Mouse (Mus musculus): Measurements from ENCODE around the gene Dab2ip. TPM values are rescaled to one million over a fixed set of nuclear protein-coding genes. Genes with fewer than 3 reads are reported as not detected.
A peak's percentile ranks its signal among the peaks of the same experiment; 100 is the strongest.

Dab2ip gene
- polyA plus RNA-seq (2015; fragmentation: Nextera tagmentation; extraction: Ambion mirVana), result 26.3 and 28.5 TPM in 2 replicates

DNA sequence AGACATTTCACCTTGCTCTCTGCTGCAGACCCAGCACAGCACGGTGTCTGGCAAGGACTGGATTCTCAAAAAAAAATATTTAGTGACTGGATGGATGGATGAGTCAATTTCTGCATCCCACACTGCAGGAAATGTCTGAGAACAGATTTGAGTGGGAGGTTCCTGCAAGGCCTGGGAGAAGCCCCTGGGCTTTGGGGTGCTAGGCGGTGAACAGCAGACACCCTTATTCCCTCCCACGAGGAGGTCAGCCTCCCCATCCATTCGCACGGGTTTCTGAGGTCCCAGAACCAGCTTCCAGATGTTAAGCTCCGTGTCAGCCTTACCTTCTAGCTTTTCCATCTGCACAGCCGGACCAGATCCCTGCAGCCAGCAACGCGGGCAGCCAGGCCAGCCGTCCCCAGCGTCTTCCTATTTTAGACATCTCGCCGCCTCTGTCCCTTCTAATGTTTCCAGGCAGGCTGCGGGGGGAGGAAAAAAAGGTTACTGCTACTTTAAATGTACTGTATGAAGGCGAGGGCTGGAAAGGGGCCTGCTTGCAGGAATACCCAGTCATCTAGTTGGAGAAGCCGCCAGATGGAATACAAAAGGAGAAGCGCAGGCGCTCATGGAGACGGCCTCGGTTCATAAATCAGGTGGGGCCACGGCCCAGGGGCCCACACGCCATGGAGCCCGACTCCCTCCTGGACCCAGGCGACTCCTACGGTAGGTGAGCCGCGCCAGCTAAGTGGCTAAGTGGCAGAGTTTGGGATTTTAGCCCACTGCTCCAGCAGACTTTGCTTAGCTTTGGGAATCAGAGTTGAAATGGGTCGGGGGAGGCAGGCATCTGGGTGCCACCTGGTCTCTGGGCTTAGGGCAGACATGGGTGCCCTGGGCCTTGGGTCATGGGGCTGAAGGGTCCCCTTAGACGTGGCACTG is at the start of gene Dab2ip:
TSS of gene Dab2ip (plus strand) at position 356 of the 915 bp plus-strand sequence.
- H3K9ac ChIP-seq (replicated peaks; ENCODE audit: low read length), result peak within 1 kb of the TSS; percentile 58
- H3K9me3 ChIP-seq (ENCODE audit: low read length), result no peaks in the 10 kb centered on the region
- H3K4me3 ChIP-seq (ENCODE audit: low read length), result peak within 1 kb of the TSS; percentile 18
- peak within 1 kb of the TSS; percentile 42 for H3K4me2 ChIP-seq (replicated peaks; ENCODE audit: low read depth, low read length)
- peak; percentile 55; the same call in 1 of the 2 replicates for ATAC-seq (ENCODE audit: low FRiP score, low TSS enrichment)
- 17% methylated on average over 29 of the region's 29 CpGs for WGBS
- H3K27me3 ChIP-seq (ENCODE audit: insufficient read depth, low read length), result no peaks in the 10 kb centered on the region
- no peaks in the 10 kb centered on the region for H3K36me3 ChIP-seq (ENCODE audit: insufficient read depth, low read length)
- H3K27ac ChIP-seq (ENCODE audit: low read length), result peak within 1 kb of the TSS; percentile 77
- peaks cover 28% of the 10 kb centered on the region for H3K4me1 ChIP-seq (ENCODE audit: insufficient read depth, low read length)

DNA sequence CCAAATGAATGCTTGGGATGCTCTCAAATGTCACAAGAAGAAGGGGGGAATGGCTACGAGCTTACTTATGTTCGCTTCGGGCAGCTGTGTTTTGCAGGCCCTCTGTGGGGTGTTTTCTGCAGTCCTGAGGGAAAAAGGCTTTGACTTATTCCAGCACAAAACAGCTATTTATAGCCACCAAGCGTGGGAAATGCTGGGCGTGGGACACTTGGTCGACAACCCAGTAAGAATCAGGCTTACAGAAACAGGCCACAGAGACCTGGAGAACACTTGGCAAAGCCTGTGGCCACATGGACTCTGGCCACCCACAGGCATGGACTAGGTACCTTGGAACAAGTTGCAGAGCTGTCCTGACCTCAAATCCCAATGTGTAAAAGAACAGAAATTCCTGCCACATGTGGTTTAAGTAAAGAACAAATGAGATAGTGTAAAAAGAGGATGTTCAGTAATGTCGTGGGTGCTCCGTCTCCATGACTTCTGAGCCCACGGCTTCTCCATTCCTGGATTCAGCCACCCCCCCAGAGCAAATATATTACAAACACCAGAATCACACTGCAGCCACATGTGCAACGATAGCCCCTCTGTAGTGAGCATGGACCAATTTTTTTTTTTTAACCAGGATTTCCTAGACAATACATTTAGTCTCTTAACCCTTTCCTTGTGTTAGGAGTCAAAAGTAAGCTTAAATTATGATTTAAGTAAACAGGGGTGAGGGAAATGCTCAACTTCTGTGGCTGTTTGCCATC is 49.3 kb upstream of the Dab2ip start:
- H3K36me3 ChIP-seq (ENCODE audit: insufficient read depth, low read length), result no peaks in the 10 kb centered on the region
- 0 out of 2 replicates have a peak overlapping the region, but pooled peaks have one; percentile 5 for H3K4me2 ChIP-seq (replicated peaks; ENCODE audit: low read depth, low read length)
- no peak overlapping the region for H3K9ac ChIP-seq (replicated peaks; ENCODE audit: low read length)
- H3K4me3 ChIP-seq (ENCODE audit: low read length), result no peak overlapping the region
- H3K4me1 ChIP-seq (ENCODE audit: insufficient read depth, low read length), result peaks cover 57% of the 10 kb centered on the region
- WGBS, result 20% methylated on average over 10 of the region's 10 CpGs
- H3K27ac ChIP-seq (ENCODE audit: low read length), result peak overlapping the region; percentile 78
- ATAC-seq (ENCODE audit: low FRiP score, low TSS enrichment), result no peak
- no peaks in the 10 kb centered on the region for H3K9me3 ChIP-seq (ENCODE audit: low read length)
- no peaks in the 10 kb centered on the region for H3K27me3 ChIP-seq (ENCODE audit: insufficient read depth, low read length)

DNA sequence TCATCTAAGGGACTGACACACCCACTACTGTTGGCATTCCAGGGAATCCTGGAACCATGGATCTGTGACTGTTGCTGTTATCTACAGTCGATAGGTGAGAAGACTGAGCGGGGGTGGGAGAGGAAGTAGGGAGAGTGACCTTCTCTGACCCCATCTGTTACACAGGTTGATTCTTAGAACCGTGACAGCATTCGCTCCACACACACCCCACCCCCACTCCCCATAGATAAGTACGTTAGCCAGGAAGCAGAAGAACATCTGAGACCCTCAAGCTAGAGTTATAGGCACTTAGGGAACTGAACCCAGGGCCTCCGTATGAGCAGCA is 48.8 kb upstream of the Dab2ip start:
- no peak overlapping the region for H3K4me3 ChIP-seq (ENCODE audit: low read length)
- no peaks in the 10 kb centered on the region for H3K36me3 ChIP-seq (ENCODE audit: insufficient read depth, low read length)
- H3K27me3 ChIP-seq (ENCODE audit: insufficient read depth, low read length), result no peaks in the 10 kb centered on the region
- peaks cover 57% of the 10 kb centered on the region for H3K4me1 ChIP-seq (ENCODE audit: insufficient read depth, low read length)
- H3K9me3 ChIP-seq (ENCODE audit: low read length), result no peaks in the 10 kb centered on the region
- 14% methylated on average over 6 of the region's 6 CpGs for WGBS
- peak overlapping the region; percentile 78 for H3K27ac ChIP-seq (ENCODE audit: low read length)
- no peak for ATAC-seq (ENCODE audit: low FRiP score, low TSS enrichment)
- no peak overlapping the region for H3K9ac ChIP-seq (replicated peaks; ENCODE audit: low read length)
- H3K4me2 ChIP-seq (replicated peaks; ENCODE audit: low read depth, low read length), result no peak overlapping the region

GRCm38 (mm10) chr2:35509888-35510287 is 48.2 kb upstream of the Dab2ip start:
- ATAC-seq (ENCODE audit: low FRiP score, low TSS enrichment), result no peak
- Histone ChIP-seq H3K4me2 (replicated peaks; ENCODE audit: low read depth, low read length) (no peak overlapping the region), H3K27ac (ENCODE audit: low read length) (peak overlapping the region; percentile 78; the same call in 1 of the 2 replicates), H3K9me3 (ENCODE audit: low read length) (no peaks in the 10 kb centered on the region), H3K4me1 (ENCODE audit: insufficient read depth, low read length) (peaks cover 59% of the 10 kb centered on the region), H3K36me3 (ENCODE audit: insufficient read depth, low read length) (no peaks in the 10 kb centered on the region), H3K27me3 (ENCODE audit: insufficient read depth, low read length) (no peaks in the 10 kb centered on the region), H3K4me3 (ENCODE audit: low read length) (no peak overlapping the region), H3K9ac (replicated peaks; ENCODE audit: low read length) (no peak overlapping the region)
- WGBS, result 52% methylated on average over 4 of the region's 4 CpGs

- H3K4me1 ChIP-seq (ENCODE audit: insufficient read depth, low read length), result peaks cover 62% of the 10 kb centered on the region
- H3K27ac ChIP-seq (ENCODE audit: low read length), result no peak overlapping the region
- ATAC-seq (ENCODE audit: low FRiP score, low TSS enrichment), result no peak
- WGBS, result 46% methylated on average over 1 of the region's 1 CpGs
- H3K9me3 ChIP-seq (ENCODE audit: low read length), result peaks cover 1% of the 10 kb centered on the region; the same call in 1 of the 2 replicates
- H3K4me3 ChIP-seq (ENCODE audit: low read length), result no peak overlapping the region
- no peak overlapping the region for H3K9ac ChIP-seq (replicated peaks; ENCODE audit: low read length)
- no peak overlapping the region for H3K4me2 ChIP-seq (replicated peaks; ENCODE audit: low read depth, low read length)
- H3K27me3 ChIP-seq (ENCODE audit: insufficient read depth, low read length), result no peaks in the 10 kb centered on the region
- no peaks in the 10 kb centered on the region for H3K36me3 ChIP-seq (ENCODE audit: insufficient read depth, low read length)
Measured at GRCm38 (mm10) chr2:35510920-35511319, 47.1 kb upstream of the Dab2ip start.

GRCm38 (mm10) chr2:35512226-35512625 is 45.8 kb upstream of the Dab2ip start:
- ATAC-seq (ENCODE audit: low FRiP score, low TSS enrichment), result no peak

DNA sequence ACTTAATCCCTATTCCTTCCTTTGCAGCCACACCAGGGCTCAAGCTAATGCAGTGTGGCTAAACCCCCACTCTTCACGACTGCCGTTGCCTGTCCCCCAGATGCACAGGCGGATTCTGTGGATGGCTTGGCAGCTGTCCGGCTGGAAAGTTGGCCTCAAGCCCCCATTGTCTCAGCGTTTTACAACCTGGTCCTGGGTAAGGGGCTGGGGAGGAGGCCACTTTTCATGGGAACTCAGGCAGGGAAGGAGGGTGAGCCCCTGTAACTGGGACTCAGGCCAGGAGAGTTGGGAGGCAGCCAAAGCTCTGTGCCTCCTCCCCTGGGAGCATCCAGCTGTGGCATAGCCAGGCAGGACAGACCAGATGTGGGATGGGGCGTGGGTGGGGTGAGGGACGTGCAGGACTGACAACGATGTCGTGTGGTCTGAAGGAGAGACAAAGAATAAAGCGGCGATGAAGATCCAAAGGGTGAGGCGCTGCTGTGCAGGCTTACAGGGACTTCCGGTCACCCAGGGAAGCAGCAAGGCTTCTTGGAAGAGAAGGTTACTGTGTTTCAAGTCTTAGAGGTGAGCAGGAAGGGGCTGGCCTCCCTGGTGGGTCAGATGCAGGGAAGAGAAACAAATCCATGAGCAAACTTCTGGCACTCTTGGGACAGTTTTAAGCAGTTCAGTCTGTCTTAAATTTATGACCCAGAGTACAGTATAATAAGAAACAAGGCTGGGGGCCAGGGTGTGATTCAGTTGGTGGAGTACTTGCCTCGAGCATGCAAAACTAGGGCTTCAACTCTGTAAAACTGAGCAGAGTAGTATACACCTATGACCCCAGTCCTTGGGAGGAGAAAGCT is 43.8 kb upstream of the Dab2ip start:
- peak; percentile 83 for ATAC-seq (ENCODE audit: low FRiP score, low TSS enrichment)
- no peak overlapping the region; the same call in 1 of the 2 replicates for H3K4me3 ChIP-seq (ENCODE audit: low read length)
- H3K4me1 ChIP-seq (ENCODE audit: insufficient read depth, low read length), result peaks cover 36% of the 10 kb centered on the region
- H3K27ac ChIP-seq (ENCODE audit: low read length), result peak overlapping the region; percentile 95
- H3K27me3 ChIP-seq (ENCODE audit: insufficient read depth, low read length), result no peaks in the 10 kb centered on the region
- peak overlapping the region; percentile 36 for H3K9ac ChIP-seq (replicated peaks; ENCODE audit: low read length)
- no peaks in the 10 kb centered on the region for H3K36me3 ChIP-seq (ENCODE audit: insufficient read depth, low read length)
- H3K9me3 ChIP-seq (ENCODE audit: low read length), result peaks cover 10% of the 10 kb centered on the region; the same call in 1 of the 2 replicates
- 22% methylated on average over 14 of the region's 14 CpGs for WGBS
- peak overlapping the region; percentile 29 for H3K4me2 ChIP-seq (replicated peaks; ENCODE audit: low read depth, low read length)

More at GRCm38 (mm10) chr2:35512226-35512625, 45.8 kb upstream of the Dab2ip start:
- no peaks in the 10 kb centered on the region for H3K36me3 ChIP-seq (ENCODE audit: insufficient read depth, low read length)
- H3K4me1 ChIP-seq (ENCODE audit: insufficient read depth, low read length), result peaks cover 51% of the 10 kb centered on the region
- no peak overlapping the region for H3K4me3 ChIP-seq (ENCODE audit: low read length)
- peaks cover 6% of the 10 kb centered on the region; the same call in 1 of the 2 replicates for H3K9me3 ChIP-seq (ENCODE audit: low read length)
- H3K4me2 ChIP-seq (replicated peaks; ENCODE audit: low read depth, low read length), result no peak overlapping the region
- H3K9ac ChIP-seq (replicated peaks; ENCODE audit: low read length), result no peak overlapping the region
- H3K27ac ChIP-seq (ENCODE audit: low read length), result no peak overlapping the region
- no peaks in the 10 kb centered on the region for H3K27me3 ChIP-seq (ENCODE audit: insufficient read depth, low read length)
- 93% methylated on average over 4 of the region's 4 CpGs for WGBS

GRCm38 (mm10) chr2:35526612-35527242 is 31.3 kb upstream of the Dab2ip start:
- no peak overlapping the region for H3K4me3 ChIP-seq (ENCODE audit: low read length)
- no peaks in the 10 kb centered on the region for H3K36me3 ChIP-seq (ENCODE audit: insufficient read depth, low read length)
- no peaks in the 10 kb centered on the region for H3K9me3 ChIP-seq (ENCODE audit: low read length)
- no peak overlapping the region for H3K4me2 ChIP-seq (replicated peaks; ENCODE audit: low read depth, low read length)
- no peak for ATAC-seq (ENCODE audit: low FRiP score, low TSS enrichment)
- no peak overlapping the region for H3K9ac ChIP-seq (replicated peaks; ENCODE audit: low read length)
- H3K27me3 ChIP-seq (ENCODE audit: insufficient read depth, low read length), result no peaks in the 10 kb centered on the region
- no peak overlapping the region for H3K27ac ChIP-seq (ENCODE audit: low read length)
- 94% methylated on average over 14 of the region's 14 CpGs for WGBS
- no peaks in the 10 kb centered on the region; the same call in 1 of the 2 replicates for H3K4me1 ChIP-seq (ENCODE audit: insufficient read depth, low read length)

GRCm38 (mm10) chr2:35529086-35529485 is 29.0 kb upstream of the Dab2ip start:
- Histone ChIP-seq H3K4me1 (ENCODE audit: insufficient read depth, low read length) (no peaks in the 10 kb centered on the region; the same call in 1 of the 2 replicates), H3K9ac (replicated peaks; ENCODE audit: low read length) (no peak overlapping the region), H3K27me3 (ENCODE audit: insufficient read depth, low read length) (no peaks in the 10 kb centered on the region), H3K4me3 (ENCODE audit: low read length) (no peak overlapping the region), H3K4me2 (replicated peaks; ENCODE audit: low read depth, low read length) (no peak overlapping the region), H3K9me3 (ENCODE audit: low read length) (no peaks in the 10 kb centered on the region), H3K27ac (ENCODE audit: low read length) (no peak overlapping the region), H3K36me3 (ENCODE audit: insufficient read depth, low read length) (no peaks in the 10 kb centered on the region)
- ATAC-seq (ENCODE audit: low FRiP score, low TSS enrichment), result no peak
- 86% methylated on average over 2 of the region's 2 CpGs for WGBS
